ENCODE assay signal across 8 mouse cellular contexts in genomic region chr1:194588711-194589451, GRCm38 (mm10). TPM values are rescaled to one million over a fixed set of nuclear protein-coding genes. Genes with fewer than 3 reads are reported as not detected.
DNase-seq lines count a peak whose midpoint lies in the region; ATAC-seq lines count a peak whose summit lies in the region.

No protein-coding gene starts in this region.

- 52% methylated on average over 1 of the region's 1 CpGs for WGBS in liver, embryonic 12.5 days (ENCODE audit: insufficient replicate concordance)
- WGBS in stomach, embryonic 14.5 days = 37% methylated on average over 1 of the region's 1 CpGs

- H3K9ac ChIP-seq in liver, embryonic 12.5 days = no peak overlapping the region
- H3K9ac ChIP-seq in stomach, embryonic 14.5 days (replicated peaks; ENCODE audit: low read depth, low read length) = no peak overlapping the region

- H3K27me3 ChIP-seq in liver, embryonic 12.5 days (replicated peaks) = no peaks in the 10 kb centered on the region; the same call in 1 of the 2 replicates
- no peaks in the 10 kb centered on the region for H3K27me3 ChIP-seq in stomach, embryonic 14.5 days (ENCODE audit: control insufficient read depth, insufficient read depth, low read length)

- no peaks in the 10 kb centered on the region for H3K36me3 ChIP-seq in liver, embryonic 12.5 days
- no peaks in the 10 kb centered on the region for H3K36me3 ChIP-seq in stomach, embryonic 14.5 days (ENCODE audit: control insufficient read depth, insufficient read depth, low read length)

- no peak overlapping the region for H3K27ac ChIP-seq in liver, embryonic 12.5 days
- H3K27ac ChIP-seq in stomach, embryonic 14.5 days (ENCODE audit: low read length) = no peak overlapping the region

- H3K9me3 ChIP-seq in liver, embryonic 12.5 days (replicated peaks) = no peaks in the 10 kb centered on the region
- no peaks in the 10 kb centered on the region for H3K9me3 ChIP-seq in stomach, embryonic 14.5 days (ENCODE audit: control insufficient read depth, low read depth, low read length)

- H3K4me3 ChIP-seq in liver, embryonic 12.5 days = no peak overlapping the region
- no peak overlapping the region for H3K4me3 ChIP-seq in stomach, embryonic 14.5 days (ENCODE audit: low read depth, low read length)

- no peaks in the 10 kb centered on the region for H3K4me1 ChIP-seq in liver, embryonic 12.5 days
- H3K4me1 ChIP-seq in stomach, embryonic 14.5 days (ENCODE audit: control insufficient read depth, insufficient read depth, low read length) = peaks cover 10% of the 10 kb centered on the region

- no peak for ATAC-seq in liver, embryonic 12.5 days
- peak; percentile 42; the same call in 1 of the 2 replicates for ATAC-seq in stomach, embryonic 14.5 days (ENCODE audit: insufficient number of reproducible peaks, insufficient read depth, low FRiP score, low read depth)
- ATAC-seq in frontal cortex, adult (ENCODE audit: low TSS enrichment) = no peak

- DNase-seq in liver = peak; percentile 59
- DNase-seq in adrenal gland, postnatal 10 days = peak; percentile 77
- peak; percentile 89 to 91 for DNase-seq in cerebellum, postnatal 10 days
- DNase-seq in heart, postnatal 4 days = peak; percentile 77
- no peak for DNase-seq in embryo, embryonic 10 days (ENCODE audit: low spot score)

- H3K4me2 ChIP-seq in liver, embryonic 12.5 days = no peak overlapping the region
- H3K4me2 ChIP-seq in stomach, embryonic 14.5 days (replicated peaks; ENCODE audit: low read depth, low read length) = no peak overlapping the region

RNA-seq across cellular contexts. Expression of gene Plxna2, which starts 29.1 kb away (rescaled TPM):
- 1.8 and 2.1 TPM in 2 replicates for polyA plus RNA-seq in liver, embryonic 12.5 days (2016; fragmentation: Nextera tagmentation; extraction: Ambion mirVana)
- 10 to 100 TPM; 14.2 to 16.8 TPM for total RNA-seq in adrenal gland, postnatal 10 days (2021)
- total RNA-seq in heart, postnatal 4 days (2021) = 10 to 100 TPM; 23.7 to 24.7 TPM
- polyA plus RNA-seq in stomach, embryonic 14.5 days (2014; fragmentation: Nextera tagmentation; extraction: Ambion mirVana) = 7.7 and 8.3 TPM in 2 replicates
